Mouse (Mus musculus): ENCODE data around the gene Fam174b. TPM values are rescaled to one million over a fixed set of nuclear protein-coding genes. Genes with fewer than 3 reads are reported as not detected.

The Fam174b gene
- polyA plus RNA-seq, 1 experiment: 5.3 TPM

GRCm38 (mm10) chr7:73813887-73814286 lies 73.8 kb downstream of the Fam174b start:
- DNase-seq (ENCODE audit: low read depth): no peak

- no peak for DNase-seq (ENCODE audit: low read depth)
These were observed 74.4 kb downstream of the Fam174b start for GRCm38 (mm10) chr7:73814454-73814853.

GRCm38 (mm10) chr7:73816255-73816996 lies 76.3 kb downstream of the Fam174b start:
- DNase-seq (ENCODE audit: low read depth): no peak

GRCm38 (mm10) chr7:73819366-73819765 lies 79.3 kb downstream of the Fam174b start:
- DNase-seq (ENCODE audit: low read depth): no peak

Other genes starting within 250 kb of the Fam174b start
- gene Chd2, start 198.5 kb upstream of the Fam174b start, polyA plus RNA-seq (2012; rRNA removed): 32.7 and 43.7 TPM in 2 replicates